Mouse (Mus musculus): ENCODE measurements around the gene Ice2. TPM values are rescaled to one million over a fixed set of nuclear protein-coding genes. Genes with fewer than 3 reads are reported as not detected.

The Ice2 gene
- polyA plus RNA-seq, 1 experiment = 7.6 TPM

DNA sequence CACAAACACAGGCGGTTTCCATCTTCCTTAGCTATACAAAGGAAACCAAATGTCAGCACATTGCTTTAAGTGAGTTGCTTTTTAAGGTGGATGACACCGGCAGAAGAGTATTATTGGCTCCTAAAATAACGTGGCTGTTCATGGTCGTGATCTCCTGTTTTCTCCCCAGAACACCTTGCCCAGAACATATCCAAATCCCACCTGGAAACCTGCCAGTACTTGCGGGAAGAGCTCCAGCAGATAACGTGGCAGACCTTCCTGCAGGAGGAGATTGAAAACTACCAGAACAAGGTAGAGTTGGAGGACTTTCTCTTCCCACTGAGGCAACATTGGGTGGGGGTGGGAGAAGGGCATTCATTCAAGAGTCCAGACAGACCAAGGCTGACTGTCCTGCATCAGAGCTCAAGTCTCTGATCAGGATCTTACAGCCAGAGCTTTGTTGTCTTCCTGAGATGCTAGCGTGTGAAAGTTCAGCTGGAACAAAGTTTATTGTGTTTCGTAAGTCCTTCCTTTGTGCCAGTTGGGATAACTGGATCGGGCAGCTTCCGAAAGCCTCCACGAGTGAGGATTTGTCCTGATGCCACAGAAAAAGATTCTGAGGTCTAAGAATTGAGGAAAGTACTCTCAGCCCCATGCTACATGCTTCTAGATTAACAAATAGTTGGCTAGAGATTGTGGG lies 26.5 kb upstream of the Ice2 start:
- no peak for TF ChIP-seq POLR2A (IDR thresholded peaks at IDR 0.05; ENCODE audit: extremely low read depth, insufficient read depth, low read length)
- no peak for TF ChIP-seq CTCF (IDR thresholded peaks at IDR 0.05; ENCODE audit: extremely low read depth, insufficient read depth, low read length)
- H3K4me1 ChIP-seq (ENCODE audit: control insufficient read depth, insufficient read depth, low read length) = no peaks in the 10 kb centered on the region
- no peak overlapping the region for H3K4me3 ChIP-seq (ENCODE audit: insufficient read depth, low read length)
- H3K27ac ChIP-seq (ENCODE audit: insufficient read depth, low read length) = no peak overlapping the region

DNA sequence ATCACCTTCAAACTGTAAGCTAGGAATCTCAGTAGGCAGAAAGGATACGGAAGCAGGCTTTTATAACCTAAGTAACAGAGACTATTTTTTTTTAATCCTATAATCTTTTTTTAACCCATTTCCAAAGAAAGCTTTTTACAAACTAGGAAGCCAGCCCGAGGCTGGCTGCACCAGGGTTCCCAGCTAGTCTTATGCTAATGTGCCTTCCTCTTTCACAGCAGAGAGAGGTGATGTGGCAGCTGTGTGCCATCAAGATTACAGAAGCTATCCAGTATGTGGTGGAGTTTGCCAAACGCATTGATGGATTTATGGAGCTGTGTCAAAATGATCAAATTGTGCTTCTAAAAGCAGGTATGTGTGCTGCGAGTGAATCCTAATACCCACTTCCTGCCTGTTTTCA lies 24.8 kb upstream of the Ice2 start:
- TF ChIP-seq CTCF (IDR thresholded peaks at IDR 0.05; ENCODE audit: extremely low read depth, insufficient read depth, low read length) (no peak), POLR2A (IDR thresholded peaks at IDR 0.05; ENCODE audit: extremely low read depth, insufficient read depth, low read length) (no peak)
- Histone ChIP-seq H3K27ac (ENCODE audit: insufficient read depth, low read length) (no peak overlapping the region), H3K4me3 (ENCODE audit: insufficient read depth, low read length) (no peak overlapping the region)

DNA sequence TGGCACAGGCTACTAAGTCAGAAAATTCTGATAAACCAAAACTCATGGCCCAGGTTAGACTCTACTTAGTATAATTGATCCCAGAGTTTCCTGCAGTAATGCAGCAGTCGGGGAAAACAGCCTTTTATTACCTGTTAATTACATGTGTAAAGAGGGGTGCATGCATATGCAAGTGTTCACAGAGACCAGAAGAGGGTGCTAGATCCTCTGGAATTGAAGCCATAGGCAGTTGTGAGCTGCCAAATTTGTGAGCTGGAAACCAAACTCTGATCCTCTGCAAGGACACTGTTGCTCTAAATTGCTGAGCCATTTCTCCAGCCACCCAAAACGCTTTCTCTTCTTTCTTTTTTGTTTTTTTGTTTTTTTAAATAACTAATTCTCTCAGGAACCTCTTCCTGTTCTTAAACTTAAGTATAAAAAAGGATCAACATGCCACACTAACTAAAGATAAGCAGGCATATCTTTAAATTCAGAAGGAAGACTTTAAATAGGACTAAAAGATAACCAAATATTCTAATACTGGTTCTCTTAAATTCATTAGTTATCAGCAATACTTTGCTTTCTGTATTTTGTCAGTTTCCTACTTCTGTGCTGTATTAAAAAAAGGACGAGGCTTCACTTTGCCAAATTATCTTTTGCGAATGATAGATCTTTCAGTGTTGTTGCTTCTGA lies 20.6 kb upstream of the Ice2 start:
- no peak for TF ChIP-seq POLR2A (IDR thresholded peaks at IDR 0.05; ENCODE audit: extremely low read depth, insufficient read depth, low read length)
- TF ChIP-seq CTCF (IDR thresholded peaks at IDR 0.05; ENCODE audit: extremely low read depth, insufficient read depth, low read length) = no peak
- H3K27ac ChIP-seq (ENCODE audit: insufficient read depth, low read length) = no peak overlapping the region
- no peaks in the 10 kb centered on the region for H3K4me1 ChIP-seq (ENCODE audit: control insufficient read depth, insufficient read depth, low read length)
- no peak overlapping the region for H3K4me3 ChIP-seq (ENCODE audit: insufficient read depth, low read length)

More for the DNA sequence above, 24.8 kb upstream of the Ice2 start:
- H3K4me1 ChIP-seq (ENCODE audit: control insufficient read depth, insufficient read depth, low read length) = no peaks in the 10 kb centered on the region

DNA sequence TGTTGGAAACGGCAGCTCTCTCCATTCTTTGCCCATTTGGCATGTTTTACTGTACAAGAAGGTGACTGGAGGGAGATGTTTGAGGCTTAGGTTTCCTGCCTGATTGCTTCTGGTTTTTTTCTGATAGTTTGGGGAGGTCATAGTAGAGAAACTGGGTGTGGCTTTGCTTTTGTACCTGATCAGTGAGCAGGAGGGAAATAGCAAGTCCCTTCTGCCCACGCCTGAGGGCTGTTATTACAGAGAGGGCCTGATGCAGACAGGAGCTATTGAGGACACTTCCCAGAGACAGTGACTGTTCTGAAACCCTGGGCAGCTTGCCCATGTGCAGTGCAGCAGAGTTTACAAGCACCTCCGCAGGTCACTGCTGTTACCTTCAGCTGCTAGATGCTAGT lies 20.1 kb upstream of the Ice2 start:
- no peak overlapping the region for H3K4me3 ChIP-seq (ENCODE audit: insufficient read depth, low read length)
- no peaks in the 10 kb centered on the region for H3K4me1 ChIP-seq (ENCODE audit: control insufficient read depth, insufficient read depth, low read length)
- TF ChIP-seq POLR2A (IDR thresholded peaks at IDR 0.05; ENCODE audit: extremely low read depth, insufficient read depth, low read length) (no peak), CTCF (IDR thresholded peaks at IDR 0.05; ENCODE audit: extremely low read depth, insufficient read depth, low read length) (no peak)
- no peak overlapping the region for H3K27ac ChIP-seq (ENCODE audit: insufficient read depth, low read length)

DNA sequence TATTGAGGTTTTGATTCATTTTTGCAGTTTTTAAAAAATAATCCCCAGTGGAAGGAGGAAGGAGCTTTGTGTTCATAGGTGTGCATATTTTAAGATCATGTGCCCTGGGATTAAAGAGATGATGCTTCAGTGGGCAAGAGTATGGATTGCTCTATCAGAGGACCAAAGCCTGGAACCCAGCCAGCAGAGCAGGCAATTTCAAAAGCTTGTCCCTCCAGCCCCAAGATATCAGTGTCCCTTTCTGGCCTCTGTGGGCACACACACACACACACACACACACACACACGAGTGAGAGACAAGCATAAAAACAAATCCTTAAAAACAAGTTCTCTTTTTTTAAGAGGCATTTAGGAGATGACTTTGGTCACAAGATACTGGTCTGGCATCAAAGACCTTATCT lies 17.2 kb upstream of the Ice2 start:
- Histone ChIP-seq H3K27ac (ENCODE audit: insufficient read depth, low read length) (no peak overlapping the region), H3K4me1 (ENCODE audit: control insufficient read depth, insufficient read depth, low read length) (no peaks in the 10 kb centered on the region), H3K4me3 (ENCODE audit: insufficient read depth, low read length) (no peak overlapping the region)
- no peak for TF ChIP-seq POLR2A (IDR thresholded peaks at IDR 0.05; ENCODE audit: extremely low read depth, insufficient read depth, low read length)
- TF ChIP-seq CTCF (IDR thresholded peaks at IDR 0.05; ENCODE audit: extremely low read depth, insufficient read depth, low read length) = no peak

DNA sequence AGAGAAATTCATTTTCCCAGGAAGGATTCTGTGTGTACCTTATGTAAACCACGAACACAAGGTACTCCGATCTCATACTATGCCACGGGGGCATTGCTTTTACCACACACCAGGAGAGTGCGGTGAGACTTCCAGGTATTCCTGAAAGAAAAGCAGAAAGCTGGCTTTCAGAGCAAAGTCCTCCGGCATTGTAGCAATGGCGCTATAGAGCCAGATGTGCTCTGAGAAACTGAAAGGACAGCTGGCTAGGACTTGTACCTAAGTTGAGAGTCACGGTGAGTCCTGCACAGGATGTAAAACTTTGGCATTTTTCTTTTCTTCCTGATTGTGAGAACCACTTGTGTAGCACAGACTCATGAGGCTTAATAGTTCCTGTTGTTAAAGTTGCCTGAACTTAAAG lies 16.0 kb upstream of the Ice2 start:
- TF ChIP-seq POLR2A (IDR thresholded peaks at IDR 0.05; ENCODE audit: extremely low read depth, insufficient read depth, low read length) (no peak), CTCF (IDR thresholded peaks at IDR 0.05; ENCODE audit: extremely low read depth, insufficient read depth, low read length) (no peak)
- no peak overlapping the region for H3K4me3 ChIP-seq (ENCODE audit: insufficient read depth, low read length)
- no peaks in the 10 kb centered on the region for H3K4me1 ChIP-seq (ENCODE audit: control insufficient read depth, insufficient read depth, low read length)
- H3K27ac ChIP-seq (ENCODE audit: insufficient read depth, low read length) = no peak overlapping the region

DNA sequence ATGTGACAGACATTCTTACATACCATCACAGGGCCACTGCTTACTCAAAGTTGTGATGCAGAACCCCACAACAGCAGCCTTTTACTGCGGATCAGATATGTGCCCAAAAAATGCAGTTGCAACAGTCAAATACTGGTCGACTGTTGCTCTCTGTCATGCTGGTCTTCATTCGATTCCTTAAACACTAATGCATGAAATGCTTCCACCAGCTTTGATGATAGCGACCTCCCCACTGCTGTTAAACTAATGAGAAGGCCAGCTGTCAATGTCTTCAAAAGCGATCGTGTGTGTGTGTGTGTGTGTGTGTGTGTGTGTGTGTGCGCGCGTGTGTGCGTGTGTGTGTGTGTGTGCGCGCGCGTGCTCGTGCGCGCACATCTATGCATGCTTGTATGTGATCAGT lies 13.2 kb upstream of the Ice2 start:
- Histone ChIP-seq H3K27ac (ENCODE audit: insufficient read depth, low read length) (no peak overlapping the region), H3K4me1 (ENCODE audit: control insufficient read depth, insufficient read depth, low read length) (no peaks in the 10 kb centered on the region), H3K4me3 (ENCODE audit: insufficient read depth, low read length) (no peak overlapping the region)
- TF ChIP-seq POLR2A (IDR thresholded peaks at IDR 0.05; ENCODE audit: extremely low read depth, insufficient read depth, low read length) (no peak), CTCF (IDR thresholded peaks at IDR 0.05; ENCODE audit: extremely low read depth, insufficient read depth, low read length) (no peak)

DNA sequence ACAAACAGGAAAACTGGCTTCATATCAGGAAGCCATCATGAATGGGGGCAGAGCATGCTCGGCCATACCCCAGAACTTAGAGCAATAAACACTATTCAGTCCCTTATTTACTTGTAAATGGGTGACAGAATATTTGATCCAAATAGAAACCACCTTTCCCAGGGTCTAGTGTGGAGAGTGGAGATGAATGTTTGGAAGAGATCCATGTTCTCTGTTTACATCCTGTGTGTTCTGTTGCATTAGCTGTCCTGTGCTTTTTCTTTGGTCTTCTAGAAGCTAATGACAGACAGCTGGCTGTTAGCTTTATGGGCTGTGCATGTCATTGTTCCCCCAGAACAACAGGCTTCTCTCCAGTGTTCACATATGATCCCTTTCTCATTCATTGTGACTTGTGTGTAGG lies 12.8 kb upstream of the Ice2 start:
- Histone ChIP-seq H3K27ac (ENCODE audit: insufficient read depth, low read length) (no peak overlapping the region), H3K4me3 (ENCODE audit: insufficient read depth, low read length) (no peak overlapping the region), H3K4me1 (ENCODE audit: control insufficient read depth, insufficient read depth, low read length) (no peaks in the 10 kb centered on the region)
- TF ChIP-seq POLR2A (IDR thresholded peaks at IDR 0.05; ENCODE audit: extremely low read depth, insufficient read depth, low read length) (no peak), CTCF (IDR thresholded peaks at IDR 0.05; ENCODE audit: extremely low read depth, insufficient read depth, low read length) (no peak)

DNA sequence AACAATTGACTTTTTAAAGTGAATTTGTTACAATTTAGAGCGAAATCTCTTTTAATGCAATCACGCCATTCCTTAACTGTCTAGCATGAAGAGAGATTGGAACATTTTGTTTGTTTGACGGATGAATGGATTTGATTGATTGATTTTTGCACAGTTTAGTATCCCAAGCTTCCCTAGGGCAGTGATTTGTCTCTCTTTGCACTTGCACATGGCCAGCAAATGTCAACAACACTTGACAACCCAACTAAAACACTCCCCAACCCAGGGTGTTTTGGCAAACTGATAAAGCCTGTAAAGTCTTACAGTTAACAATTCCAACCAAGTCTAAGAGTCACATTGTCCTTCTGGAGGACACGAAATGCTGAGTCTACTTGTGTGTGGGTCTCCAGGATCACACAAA lies 10.4 kb upstream of the Ice2 start:
- TF ChIP-seq CTCF (IDR thresholded peaks at IDR 0.05; ENCODE audit: extremely low read depth, insufficient read depth, low read length) (no peak), POLR2A (IDR thresholded peaks at IDR 0.05; ENCODE audit: extremely low read depth, insufficient read depth, low read length) (no peak)
- H3K4me3 ChIP-seq (ENCODE audit: insufficient read depth, low read length) = no peak overlapping the region
- H3K4me1 ChIP-seq (ENCODE audit: control insufficient read depth, insufficient read depth, low read length) = no peaks in the 10 kb centered on the region
- H3K27ac ChIP-seq (ENCODE audit: insufficient read depth, low read length) = no peak overlapping the region

DNA sequence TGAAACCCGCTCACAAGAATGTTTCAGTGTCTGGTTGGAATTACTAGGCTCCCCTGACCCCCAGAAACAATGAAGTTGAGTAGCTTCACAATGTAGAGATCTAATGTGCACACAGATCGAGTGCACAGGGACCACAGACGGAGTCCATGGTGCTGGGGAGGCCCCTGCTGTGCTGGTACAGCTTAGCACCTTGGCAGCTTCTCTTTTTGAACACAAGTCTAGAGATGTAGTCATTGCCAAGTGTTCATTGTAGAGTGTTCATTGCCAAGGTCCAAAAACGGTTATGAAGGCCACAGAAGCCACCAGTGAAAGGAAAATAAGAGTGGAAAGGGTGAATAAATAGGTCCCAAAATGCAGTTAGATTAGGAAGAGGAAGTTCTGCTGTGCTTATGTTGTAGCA lies 7.1 kb upstream of the Ice2 start:
- no peak overlapping the region for H3K4me3 ChIP-seq (ENCODE audit: insufficient read depth, low read length)
- no peaks in the 10 kb centered on the region for H3K4me1 ChIP-seq (ENCODE audit: control insufficient read depth, insufficient read depth, low read length)
- no peak for TF ChIP-seq CTCF (IDR thresholded peaks at IDR 0.05; ENCODE audit: extremely low read depth, insufficient read depth, low read length)
- TF ChIP-seq POLR2A (IDR thresholded peaks at IDR 0.05; ENCODE audit: extremely low read depth, insufficient read depth, low read length) = no peak
- H3K27ac ChIP-seq (ENCODE audit: insufficient read depth, low read length) = no peak overlapping the region
